Mouse (Mus musculus) lung, adult 2 months (tissue): ENCODE measurements around the gene Nudt9.

ENCODE experiments used
- CTCF ChIP-seq: fragments of 200-500 bp; IDR thresholded peaks from 2 replicates; pipeline ENCODE4 v1.5.1; 2011; ENCODE audit warnings: mild to moderate bottlenecking, low read length, control low read depth; ENCODE audit not compliant: insufficient read depth
- POLR2A ChIP-seq: fragments of 200-500 bp; IDR thresholded peaks from 2 replicates; pipeline ENCODE4 v1.6.1; 2011; ENCODE audit warnings: low read depth, mild to moderate bottlenecking, control low read depth, low read length, borderline replicate concordance; ENCODE audit errors: extremely low read depth

- TF ChIP-seq CTCF = no peak
- TF ChIP-seq POLR2A = no peak
Observed at GRCm38 (mm10) chr5:104048139-104048538, 2.0 kb downstream of the Nudt9 start.
